Mouse (Mus musculus) c-Kit-positive CD71-negative TER-119-negative erythroid progenitor cells, embryonic 14.5 days (primary cell): ENCODE data around the gene Bcan.
A peak's percentile ranks its signal among the peaks of the same experiment; 100 is the strongest.

Source experiments
- DNase-seq: peaks from one replicate; pipeline ENCODE4 v3.0.0-alpha.2; 2013; ENCODE audit warnings: low read depth

The Bcan gene

GRCm38 (mm10) chr3:88000181-88000580, at the start of gene Bcan:
Gene Bcan, minus strand, starts transcription at chr3:88000230.
- no peak for DNase-seq

DNA sequence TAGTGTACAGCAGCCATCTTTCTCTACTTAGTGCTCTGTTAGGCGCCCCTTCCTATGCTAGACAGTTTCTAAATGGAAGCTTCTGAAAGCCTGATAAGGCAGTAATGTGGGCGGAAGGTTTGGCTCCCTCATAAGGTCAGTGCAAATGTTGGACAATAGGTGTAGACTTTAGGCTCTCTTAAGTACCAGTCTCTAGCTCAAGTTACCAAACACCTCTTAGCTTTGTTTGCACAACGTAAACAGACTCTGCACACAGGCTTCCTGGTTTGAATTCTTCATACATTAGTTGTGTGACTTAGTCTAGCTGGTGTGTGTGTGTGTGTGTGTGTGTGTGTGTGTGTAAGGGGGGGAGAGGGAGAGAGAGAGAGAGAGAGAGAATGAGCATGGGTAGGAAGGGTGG, 49.5 kb upstream of the Bcan start:
- no peak for DNase-seq

DNA sequence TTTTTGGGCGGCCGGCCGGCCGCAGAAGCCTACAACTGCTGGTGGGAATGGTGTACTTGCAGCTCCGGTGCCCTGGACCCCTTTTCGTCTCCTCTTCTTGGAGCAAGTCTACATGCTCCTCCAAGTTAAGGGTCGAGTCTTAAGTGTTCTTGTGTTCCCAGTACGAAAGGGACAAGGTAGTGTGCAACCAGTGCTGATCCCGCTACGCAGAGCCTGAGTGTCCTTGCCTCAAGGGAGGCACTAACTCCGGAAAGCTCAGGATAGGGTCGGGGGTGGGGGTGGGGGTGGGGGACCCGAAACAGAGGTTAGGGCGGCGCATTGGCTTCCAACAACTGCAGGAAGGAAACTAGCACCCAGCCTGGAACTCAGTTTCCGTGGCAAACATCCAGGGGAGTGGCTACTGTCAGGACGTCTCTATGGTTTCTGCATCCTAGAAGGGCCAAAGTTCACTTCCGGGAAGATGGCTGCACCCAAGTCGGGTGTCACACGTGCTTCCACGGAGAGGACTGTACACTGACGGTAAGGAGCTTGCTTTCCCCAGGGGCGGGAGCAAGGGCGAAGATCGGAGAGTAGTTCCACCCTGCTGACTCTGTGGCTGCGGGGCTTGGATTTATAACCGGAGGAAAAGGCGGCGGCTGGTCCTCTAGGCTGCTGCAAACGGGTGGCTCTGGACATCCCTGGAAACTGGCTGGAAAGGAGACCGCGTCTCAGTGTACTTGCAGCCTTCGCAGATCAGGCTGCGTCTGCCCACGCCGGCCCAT, 42.8 kb upstream of the Bcan start, which contains the start of gene Gpatch4:
Gpatch4 (plus strand) TSS at position 448 of the 761 bp plus-strand sequence.
- DNase-seq, result peak; percentile 91

DNA sequence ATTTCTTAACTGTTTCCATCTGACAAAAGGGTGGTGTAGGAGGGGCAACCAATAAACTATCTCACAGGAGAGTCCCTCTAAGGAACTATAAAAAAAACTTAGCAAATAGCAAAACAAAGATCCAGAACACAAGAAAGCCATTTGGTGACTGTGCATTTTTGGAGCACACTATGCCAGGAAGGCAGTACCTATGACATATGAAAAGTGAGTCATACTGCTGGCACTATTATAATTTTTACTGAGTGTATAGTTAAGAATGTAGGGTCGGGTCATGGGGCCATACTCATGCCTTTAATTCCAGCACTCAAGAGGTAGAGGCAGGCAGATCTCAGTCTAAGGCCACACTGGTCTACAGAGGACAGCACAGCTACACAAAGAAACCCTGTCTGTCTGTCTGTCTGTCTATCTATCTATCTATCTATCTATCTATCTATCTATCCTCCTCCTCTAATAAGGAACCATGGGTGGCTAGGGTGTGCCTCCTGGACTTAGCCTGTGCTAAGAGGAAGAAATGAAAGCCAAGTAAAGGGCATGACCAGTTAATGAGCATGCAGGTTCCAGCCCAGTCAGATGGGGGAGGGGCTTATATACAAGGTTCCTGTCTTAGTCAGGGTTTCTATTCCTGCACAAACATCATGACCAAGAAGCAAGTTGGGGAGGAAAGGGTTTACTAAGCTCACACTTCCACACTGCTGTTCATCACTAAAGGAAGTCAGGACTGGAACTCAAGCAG, 35.7 kb upstream of the Bcan start:
- no peak for DNase-seq

GRCm38 (mm10) chr3:88033506-88033905, 33.5 kb upstream of the Bcan start:
- no peak for DNase-seq

DNA sequence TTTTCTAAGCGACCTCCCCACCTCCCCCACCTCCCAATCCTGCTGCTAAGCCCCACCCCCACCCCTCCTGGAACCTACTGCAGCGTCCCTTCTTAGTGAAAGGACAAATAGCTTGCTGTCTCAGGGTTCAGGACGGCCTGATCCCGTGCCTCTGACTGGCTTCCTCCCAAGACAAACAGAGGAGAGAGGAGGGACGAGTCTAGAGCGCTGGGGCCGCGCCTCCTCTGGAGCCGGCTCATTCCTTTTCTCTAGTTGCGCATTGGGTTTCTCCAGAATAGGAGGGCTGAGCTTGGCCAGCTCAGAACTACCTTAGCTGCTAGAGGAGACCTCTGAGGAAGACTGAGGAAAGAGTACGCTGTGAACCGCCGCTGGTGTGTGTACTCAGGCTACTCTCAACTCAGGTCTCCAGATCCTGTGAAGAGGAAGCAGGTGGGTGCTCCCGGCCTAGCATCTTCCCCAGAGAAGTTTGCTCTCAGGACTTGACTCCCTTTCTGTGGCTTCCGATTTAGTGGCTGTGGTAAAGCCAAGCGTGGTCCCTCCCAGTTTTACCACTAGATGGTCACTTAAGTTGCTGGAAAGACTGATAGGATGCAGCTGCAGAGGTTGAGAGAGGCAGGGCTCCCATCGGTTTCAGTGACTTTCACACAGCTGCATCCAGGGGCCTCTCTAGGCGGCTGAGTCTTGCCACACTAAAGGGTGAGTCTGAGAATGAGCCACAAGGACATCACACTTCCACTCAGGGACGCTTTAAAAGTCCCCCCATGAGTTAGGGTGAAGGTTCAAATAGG, 30.8 kb upstream of the Bcan start:
- DNase-seq, result no peak

DNA sequence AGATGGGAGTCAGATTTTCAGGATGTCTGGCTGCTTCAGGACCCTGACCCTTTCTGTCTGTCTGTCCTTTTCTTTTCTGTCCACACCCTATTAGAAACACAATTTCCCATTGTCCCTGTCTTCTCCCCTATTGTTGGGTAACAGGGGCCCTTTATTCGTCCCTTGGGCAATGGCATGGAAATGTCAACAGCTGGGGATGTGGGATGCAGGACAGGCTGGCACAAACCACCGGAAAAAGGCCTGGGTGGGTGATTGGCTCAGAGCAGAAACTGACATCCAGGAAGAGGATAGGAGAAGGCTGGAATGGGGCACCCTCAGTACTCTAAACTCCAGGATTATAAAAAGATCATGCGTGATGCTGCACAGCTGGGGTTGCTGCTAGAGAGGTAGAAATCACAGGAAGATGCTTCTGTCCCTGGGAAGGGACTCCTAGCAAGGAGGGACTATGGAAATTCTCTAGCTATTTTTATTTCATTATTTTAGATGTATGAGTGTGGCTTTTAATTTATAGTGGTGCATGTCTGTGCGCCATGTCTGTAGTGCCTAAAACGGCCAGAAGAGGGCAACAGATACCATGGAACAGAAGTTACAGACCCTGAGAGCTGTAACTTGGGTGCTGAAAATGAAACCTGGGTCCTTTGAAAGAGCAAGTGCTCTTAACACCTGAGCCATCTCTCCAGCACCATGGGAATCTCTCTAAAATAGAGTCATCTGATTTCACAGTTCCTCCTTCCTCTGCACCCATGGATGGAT, 27.6 kb upstream of the Bcan start, which contains the start of gene Hapln2:
Hapln2 (minus strand) TSS at position 150 of the 753 bp plus-strand sequence.
- DNase-seq, result no peak

GRCm38 (mm10) chr3:88026823-88027222, 26.8 kb upstream of the Bcan start:
- DNase-seq, result no peak

DNA sequence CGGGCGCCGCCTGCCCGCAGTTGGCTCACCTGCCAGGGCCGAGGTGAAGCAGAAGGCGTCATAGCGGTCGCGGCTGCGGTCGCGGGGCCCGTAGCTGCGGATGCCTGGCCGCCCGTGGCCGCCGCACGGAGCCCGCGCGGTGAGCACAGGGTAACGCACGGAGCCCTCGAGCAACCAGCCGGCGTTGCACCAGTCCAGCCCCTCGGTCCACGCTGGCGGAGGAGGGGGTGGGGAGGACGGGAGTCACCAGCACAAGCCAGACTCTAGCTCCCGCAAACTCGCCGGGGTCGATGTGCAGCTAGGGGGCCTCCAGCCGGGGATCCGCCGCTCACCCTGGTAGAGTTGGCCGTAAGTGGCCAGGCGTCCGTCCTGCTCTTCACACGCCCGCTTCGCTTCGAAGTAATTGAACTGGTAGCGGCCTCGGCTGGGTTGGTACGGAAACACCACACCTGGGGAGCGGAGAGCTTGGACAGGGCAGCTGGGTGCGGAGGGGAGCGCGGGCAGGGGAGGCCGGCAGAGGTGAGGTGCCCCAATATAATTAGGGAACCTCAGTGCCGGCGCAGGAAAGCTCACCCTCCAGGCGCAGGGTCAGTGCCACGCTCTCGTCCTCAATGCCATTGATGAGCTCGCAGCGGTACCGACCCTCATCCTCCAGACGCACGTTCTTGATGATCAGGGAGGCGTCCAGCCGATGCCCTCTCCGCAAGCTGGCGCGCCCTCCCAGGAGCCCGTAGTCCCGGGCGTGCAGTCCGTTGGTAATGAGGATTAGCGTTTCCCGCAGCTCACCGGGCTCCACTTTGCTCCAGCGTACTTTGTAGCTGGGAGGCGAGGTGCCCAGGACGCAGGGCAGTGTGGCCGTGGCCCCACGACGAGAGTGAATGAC, 23.4 kb upstream of the Bcan start:
- DNase-seq, result no peak

GRCm38 (mm10) chr3:88022322-88023191, 22.5 kb upstream of the Bcan start:
- peak; percentile 69 for DNase-seq

- DNase-seq, result peak; percentile 54
Measured at GRCm38 (mm10) chr3:88010634-88011265, 10.7 kb upstream of the Bcan start.

DNA sequence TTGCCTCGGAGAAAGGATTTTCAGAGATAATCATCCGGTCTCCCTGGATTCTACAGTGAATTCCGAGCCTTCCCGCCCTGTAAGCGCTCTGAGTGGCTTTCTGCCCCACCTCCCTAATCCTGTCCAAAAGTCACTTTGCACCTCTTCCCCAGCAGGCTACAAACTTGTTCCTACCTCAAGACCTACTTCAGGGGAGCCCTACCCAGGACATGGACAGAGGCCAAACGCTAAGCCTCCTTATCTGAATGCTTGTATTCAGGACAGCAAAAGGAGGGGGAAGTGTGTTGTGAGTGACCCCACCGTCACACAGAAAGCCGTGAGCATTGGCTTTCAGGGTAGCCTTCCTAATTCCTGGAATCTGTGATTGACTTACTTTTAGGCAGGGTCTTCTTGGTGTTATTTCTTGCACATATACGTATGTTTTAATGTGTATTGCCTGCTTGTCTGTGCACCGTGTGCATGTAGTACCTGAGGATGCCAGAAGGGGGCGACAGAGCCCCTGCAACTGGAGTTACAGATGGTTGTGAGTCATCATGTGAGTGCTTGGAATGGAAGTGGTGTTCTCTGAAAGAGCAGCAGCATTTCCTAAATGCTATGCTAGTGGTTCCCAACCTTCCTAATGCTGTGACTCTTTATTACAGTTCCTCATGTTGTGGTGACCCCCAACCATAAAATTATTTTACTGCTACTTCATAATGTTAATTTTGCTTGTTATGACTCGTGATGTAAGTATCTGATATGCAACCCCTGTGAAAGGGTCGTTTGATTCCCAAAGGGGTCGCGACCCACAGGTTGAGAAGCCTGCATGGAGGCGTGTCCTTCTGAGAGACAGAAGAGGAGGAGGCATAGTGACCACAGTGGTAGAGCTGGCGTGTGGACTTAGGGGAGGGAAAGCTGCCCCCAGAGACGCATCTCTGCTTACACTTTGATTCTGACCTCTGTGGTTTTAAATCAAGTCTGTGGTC, 6.1 kb upstream of the Bcan start:
- DNase-seq, result no peak

DNA sequence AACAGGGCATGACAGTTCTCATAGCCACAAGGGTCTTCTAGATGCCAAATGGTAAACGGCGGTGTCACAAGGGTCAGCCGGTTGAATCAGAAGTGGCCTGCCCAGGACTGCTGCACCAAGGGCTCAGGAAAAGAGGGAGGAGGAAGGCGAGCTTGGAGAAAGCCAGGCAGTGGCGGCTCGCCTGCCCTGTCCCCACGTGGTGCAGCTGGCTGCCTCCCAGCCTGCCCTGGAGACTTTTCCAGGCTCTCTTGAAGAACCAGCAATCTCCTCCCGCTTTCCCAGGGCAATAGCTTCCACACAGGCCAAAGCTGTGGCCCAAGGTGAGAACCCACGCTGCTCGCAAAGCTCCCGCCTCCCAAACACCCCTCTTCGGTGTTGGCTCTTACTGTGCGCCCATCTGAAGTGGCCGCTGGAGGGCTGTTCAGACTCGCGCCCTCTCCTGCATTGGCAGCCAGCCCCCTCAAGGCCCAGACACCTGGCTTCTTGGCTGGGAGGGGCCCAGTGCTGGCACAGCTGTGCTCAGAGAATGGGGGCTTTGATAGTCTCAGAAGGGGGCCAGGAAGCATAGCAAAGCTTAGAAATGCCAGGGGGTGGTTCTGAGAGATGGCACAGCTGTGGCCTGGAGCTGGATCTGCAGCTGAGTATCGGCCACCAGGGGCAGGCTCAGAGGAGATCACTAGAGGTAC, 2.4 kb upstream of the Bcan start:
- no peak for DNase-seq

- no peak for DNase-seq
Measured at GRCm38 (mm10) chr3:88000816-88001595, 976 bp upstream of the Bcan start.

- DNase-seq, result no peak
Measured at GRCm38 (mm10) chr3:87999243-87999895, 661 bp downstream of the Bcan start.

- no peak for DNase-seq
Measured at GRCm38 (mm10) chr3:87998747-87999146, 1.3 kb downstream of the Bcan start.
